8 mouse cellular contexts compared by ENCODE assay signal in the genomic region with DNA sequence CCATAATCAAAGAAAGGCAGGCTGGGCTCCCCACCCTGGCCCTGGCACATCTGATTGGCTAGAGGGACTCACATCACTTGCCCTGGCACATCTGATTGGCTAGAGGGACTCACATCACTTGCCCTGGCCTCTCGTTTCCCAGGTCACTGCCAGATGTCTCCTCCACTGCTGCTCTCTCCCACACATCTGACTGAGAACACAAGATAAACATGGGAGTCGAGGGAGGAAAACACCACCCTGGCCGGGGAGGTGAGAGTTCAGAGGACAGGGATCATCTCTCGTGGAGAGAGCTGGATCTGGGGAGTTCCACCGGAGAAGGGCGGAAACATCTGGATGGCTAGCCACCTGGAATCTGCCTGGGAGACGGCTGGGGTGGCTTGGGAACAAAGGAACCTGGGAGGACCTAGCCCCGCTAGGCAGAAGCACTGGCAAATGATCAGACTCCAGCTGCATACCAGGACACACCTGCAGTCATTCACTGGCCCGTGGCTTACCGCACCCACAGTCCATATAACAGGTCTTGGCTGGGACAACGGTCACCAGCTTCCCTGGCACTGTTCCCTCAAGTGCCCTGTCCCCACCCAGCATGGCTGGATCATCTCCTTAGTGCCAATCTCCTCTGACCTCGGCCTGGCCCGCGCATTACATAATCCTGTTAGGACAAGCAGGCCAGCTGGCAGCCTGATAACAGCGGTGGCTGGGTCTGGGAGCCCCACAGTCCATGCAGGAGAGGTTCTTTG. TPM values are rescaled to one million over a fixed set of nuclear protein-coding genes. Genes with fewer than 3 reads are reported as not detected.
DNase-seq lines count a peak whose midpoint lies in the region; ATAC-seq and TF ChIP-seq lines count a peak whose summit lies in the region.

No protein-coding gene starts in this region.

- no peaks in the 10 kb centered on the region for H3K9me3 ChIP-seq in MEL (replicated peaks; ENCODE audit: insufficient read depth, low read length)
- no peaks in the 10 kb centered on the region for H3K9me3 ChIP-seq in forebrain, embryonic 14.5 days (replicated peaks; ENCODE audit: control insufficient read depth, low read length)
- H3K9me3 ChIP-seq in hindbrain, embryonic 13.5 days = no peaks in the 10 kb centered on the region

- no peaks in the 10 kb centered on the region for H3K79me2 ChIP-seq in MEL (ENCODE audit: control insufficient read depth, insufficient read depth, low read length, poor library complexity)
- H3K79me2 ChIP-seq in liver, adult 2 months (ENCODE audit: control insufficient read depth, insufficient read depth, low read length) = no peaks in the 10 kb centered on the region

- no peaks in the 10 kb centered on the region for H3K27me3 ChIP-seq in MEL (ENCODE audit: control insufficient read depth in 1 of 2, insufficient read depth in 2 of 2, low read length in 2 of 2)
- no peaks in the 10 kb centered on the region; the same call in 1 of the 2 replicates for H3K27me3 ChIP-seq in forebrain, embryonic 14.5 days (replicated peaks; ENCODE audit: control insufficient read depth, insufficient read depth, low read length)
- H3K27me3 ChIP-seq in hindbrain, embryonic 13.5 days = no peaks in the 10 kb centered on the region
- H3K27me3 ChIP-seq in liver, adult 2 months (ENCODE audit: control insufficient read depth, insufficient read depth, low read length) = no peaks in the 10 kb centered on the region

- H3K36me3 ChIP-seq in MEL (ENCODE audit: control insufficient read depth in 1 of 2, insufficient read depth in 2 of 2, low read length in 2 of 2) = peaks cover 0 to 6% of the 10 kb centered on the region in 2 experiments; a peak in 2 of 4 replicates
- H3K36me3 ChIP-seq in forebrain, embryonic 14.5 days (ENCODE audit: control insufficient read depth, insufficient read depth, low read length) = no peaks in the 10 kb centered on the region
- H3K36me3 ChIP-seq in hindbrain, embryonic 13.5 days = no peaks in the 10 kb centered on the region
- H3K36me3 ChIP-seq in liver, adult 2 months (ENCODE audit: control insufficient read depth, insufficient read depth, low read length) = no peaks in the 10 kb centered on the region

- no peak for TF ChIP-seq POLR2A in MEL (IDR thresholded peaks at IDR 0.05; ENCODE audit: control insufficient read depth in 1 of 2, insufficient read depth in 1 of 2, low read depth in 1 of 2, low read length in 2 of 2, poor library complexity in 1 of 2)
- TF ChIP-seq POLR2A in liver, adult 2 months (IDR thresholded peaks at IDR 0.05; ENCODE audit: extremely low read depth, insufficient read depth, low read length) = no peak

- peaks cover 6 to 41% of the 10 kb centered on the region in 2 experiments; a peak in 3 of 4 replicates for H3K4me1 ChIP-seq in MEL (ENCODE audit: control insufficient read depth in 1 of 2, insufficient read depth in 2 of 2, low read length in 2 of 2)
- H3K4me1 ChIP-seq in forebrain, embryonic 14.5 days (ENCODE audit: control insufficient read depth, insufficient read depth, low read length) = no peaks in the 10 kb centered on the region
- H3K4me1 ChIP-seq in hindbrain, embryonic 13.5 days (replicated peaks) = no peaks in the 10 kb centered on the region; the same call in 1 of the 2 replicates
- H3K4me1 ChIP-seq in liver, adult 2 months (ENCODE audit: control insufficient read depth, insufficient read depth, low read length) = peaks cover 4% of the 10 kb centered on the region

- no peak for ATAC-seq in forebrain, embryonic 14.5 days
- ATAC-seq in hindbrain, embryonic 13.5 days (ENCODE audit: low FRiP score) = no peak

- no peak overlapping the region for H3K4me2 ChIP-seq in forebrain, embryonic 14.5 days (ENCODE audit: low read length)
- H3K4me2 ChIP-seq in hindbrain, embryonic 13.5 days = peak overlapping the region; percentile 6; the same call in 1 of the 2 replicates

- peak; percentile 70 for DNase-seq in MEL (ENCODE audit: low read depth, low spot score)
- DNase-seq in adrenal gland, postnatal 14 days = peak; percentile 86
- DNase-seq in forebrain, embryonic 14.5 days (ENCODE audit: low spot score) = peak; percentile 11
- peak; percentile 98 for DNase-seq in liver, adult 2 months (ENCODE audit: extremely low read depth, low read depth, low spot score)
- DNase-seq in retina, postnatal 1 day = peak; percentile 82
- no peak for DNase-seq in left cerebral cortex, adult 8-10 months (ENCODE audit: low spot score in 2 of 2)
- no peak for DNase-seq in T-cell, adult 2 months (ENCODE audit: low spot score)

- no peak for TF ChIP-seq CTCF in MEL (IDR thresholded peaks at IDR 0.05 in 2 of 3, conservative IDR thresholded peaks at IDR 0.05 in 1 of 3; ENCODE audit: control insufficient read depth in 1 of 3, insufficient read depth in 1 of 3, low read depth in 2 of 3, low read length in 3 of 3, poor library complexity in 1 of 3, severe bottlenecking in 1 of 3)
- TF ChIP-seq CTCF in liver, adult 2 months (IDR thresholded peaks at IDR 0.05; ENCODE audit: low read depth, low read length) = no peak

- WGBS in forebrain, embryonic 14.5 days = 69% methylated on average over 15 of the region's 15 CpGs
- 64% methylated on average over 15 of the region's 15 CpGs for WGBS in hindbrain, embryonic 13.5 days
- 13% methylated on average over 15 of the region's 15 CpGs for WGBS in liver, adult 2 months

- no peak overlapping the region for H3K4me3 ChIP-seq in MEL (ENCODE audit: control insufficient read depth in 1 of 2, insufficient read depth in 1 of 2, low read depth in 2 of 2, low read length in 2 of 2)
- no peak overlapping the region for H3K4me3 ChIP-seq in forebrain, embryonic 14.5 days (ENCODE audit: low read depth, low read length)
- no peak overlapping the region for H3K4me3 ChIP-seq in hindbrain, embryonic 13.5 days
- H3K4me3 ChIP-seq in liver, adult 2 months (ENCODE audit: insufficient read depth, low read depth, low read length) = peak overlapping the region; percentile 11; the same call in 1 of the 2 replicates

- H3K9ac ChIP-seq in MEL (ENCODE audit: control insufficient read depth, low read depth, low read length, poor library complexity, severe bottlenecking) = no peak overlapping the region
- H3K9ac ChIP-seq in forebrain, embryonic 14.5 days (ENCODE audit: low read length) = no peak overlapping the region
- no peak overlapping the region for H3K9ac ChIP-seq in hindbrain, embryonic 13.5 days
- H3K9ac ChIP-seq in liver, adult 2 months (ENCODE audit: low read depth, low read length) = no peak overlapping the region

- TF ChIP-seq EP300 in MEL (IDR thresholded peaks at IDR 0.05; ENCODE audit: low read depth in 1 of 2, low read length in 2 of 2) = no peak

- no peak for TF ChIP-seq RAD21 in MEL (IDR thresholded peaks at IDR 0.05; ENCODE audit: low read depth, low read length)

- H3K27ac ChIP-seq in MEL (ENCODE audit: control insufficient read depth, low read depth, low read length) = no peak overlapping the region
- H3K27ac ChIP-seq in forebrain, embryonic 14.5 days (ENCODE audit: low read depth, low read length) = no peak overlapping the region
- H3K27ac ChIP-seq in hindbrain, embryonic 13.5 days = no peak overlapping the region
- H3K27ac ChIP-seq in liver, adult 2 months (replicated peaks; ENCODE audit: insufficient read depth, low read depth, low read length) = peak overlapping the region; percentile 78

TF ChIP-seq in MEL, 35 proteins besides CTCF, POLR2A, EP300 and RAD21:
- 0 out of 2 replicates have a peak, but pooled peaks have one; percentile 2 for TF ChIP-seq TAL1 (IDR thresholded peaks at IDR 0.05; ENCODE audit: low read length)
- TF ChIP-seq POLR2AphosphoS2 (IDR thresholded peaks at IDR 0.05; ENCODE audit: low read length) = no peak
- no peak for TF ChIP-seq ETS1 (IDR thresholded peaks at IDR 0.05; ENCODE audit: low read depth, low read length)
- TF ChIP-seq HCFC1 (IDR thresholded peaks at IDR 0.05; ENCODE audit: low read depth, low read length) = no peak
- TF ChIP-seq SMC3 (IDR thresholded peaks at IDR 0.05; ENCODE audit: low read depth, low read length) = no peak
TF ChIP-seq in MEL: peak in this region for 1.

RNA-seq across cellular contexts. Expression of gene Slc24a1, which starts 17.2 kb away (rescaled TPM):
- not detected in 2 replicates for total RNA-seq in MEL (2012; rRNA removed)
- polyA plus RNA-seq in MEL (2012; ENCODE audit: insufficient read depth in 1 of 2, insufficient read length in 2 of 2, low read depth in 1 of 2, low replicate concordance in 2 of 2, missing spikeins in 1 of 2) = under 1 TPM in 1 of 2 experiments, not detected in 1; 0.07 TPM
- 0.07 and 0.15 TPM in 2 replicates for total RNA-seq in adrenal gland, postnatal 14 days (2021)
- 0.03 and 0.05 TPM in 2 replicates for polyA plus RNA-seq in forebrain, embryonic 14.5 days (2014; fragmentation: Nextera tagmentation; extraction: Ambion mirVana)
- polyA plus RNA-seq in hindbrain, embryonic 13.5 days (2015; fragmentation: Nextera tagmentation; extraction: Ambion mirVana) = 0.05 and 0.10 TPM in 2 replicates
- not detected in 2 replicates for total RNA-seq in liver, adult 2 months (2014; rRNA removed)
- polyA plus RNA-seq in liver, adult 2 months (2012; rRNA removed) = not detected in 2 replicates
- total RNA-seq in left cerebral cortex, adult 8-10 months (2022) = under 1 TPM; 0.23 to 0.58 (median 0.28) TPM

RNA-seq across cellular contexts. Expression of gene Ints14, which starts 26.5 kb away (rescaled TPM):
- 35.9 and 37.9 TPM in 2 replicates for total RNA-seq in MEL (2012; rRNA removed)
- 10 to 100 TPM in 1 of 2 experiments, not detected in 1; 54.1 TPM for polyA plus RNA-seq in MEL (2012; ENCODE audit: insufficient read depth in 1 of 2, insufficient read length in 2 of 2, low read depth in 1 of 2, low replicate concordance in 2 of 2, missing spikeins in 1 of 2)
- total RNA-seq in adrenal gland, postnatal 14 days (2021) = 27.2 and 30.1 TPM in 2 replicates
- 49.0 and 49.8 TPM in 2 replicates for polyA plus RNA-seq in forebrain, embryonic 14.5 days (2014; fragmentation: Nextera tagmentation; extraction: Ambion mirVana)
- 40.6 and 43.9 TPM in 2 replicates for polyA plus RNA-seq in hindbrain, embryonic 13.5 days (2015; fragmentation: Nextera tagmentation; extraction: Ambion mirVana)
- total RNA-seq in liver, adult 2 months (2014; rRNA removed) = 5.4 and 6.7 TPM in 2 replicates
- 4.7 and 5.7 TPM in 2 replicates for polyA plus RNA-seq in liver, adult 2 months (2012; rRNA removed)
- 10 to 100 TPM; 17.7 to 20.8 (median 18.8) TPM for total RNA-seq in left cerebral cortex, adult 8-10 months (2022)

Comparison
In these comparisons a context has a peak if more than half of its experiments do, and no peak if none do; other contexts are left out.
1. DNase-seq: peak in MEL (single experiment), adrenal gland, postnatal 14 days (single experiment), forebrain, embryonic 14.5 days (single experiment), liver, adult 2 months (single experiment) and retina, postnatal 1 day (single experiment); none in left cerebral cortex, adult 8-10 months (0 of 2) and T-cell, adult 2 months (single experiment).